Mouse (Mus musculus): Measurements from ENCODE around the gene Sst. TPM values are rescaled to one million over a fixed set of nuclear protein-coding genes. Genes with fewer than 3 reads are reported as not detected.

Gene Sst
- polyA plus RNA-seq, 1 experiment, result 669 TPM

DNA sequence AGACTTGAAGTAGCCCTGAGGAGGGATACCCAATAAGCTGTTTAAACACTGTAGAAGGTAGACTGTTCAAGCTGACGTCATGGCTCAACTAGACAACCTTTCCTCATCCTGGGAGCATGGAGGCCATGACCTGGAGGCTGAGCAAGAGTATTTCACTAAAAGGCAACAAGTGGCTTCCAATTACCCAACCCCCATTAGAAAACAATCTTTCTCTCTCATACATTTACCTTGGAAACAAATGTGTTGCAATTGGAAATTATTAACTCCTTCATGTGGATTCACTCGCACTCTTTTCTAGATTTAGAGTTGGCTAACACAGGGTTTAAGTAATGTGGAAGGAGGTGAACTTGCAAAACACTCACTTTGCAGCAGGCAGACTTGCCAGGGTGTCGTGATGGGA, 4.4 kb upstream of the Sst start:
- Histone ChIP-seq H3K4me3 (ENCODE audit: insufficient read depth, low read length) (no peak overlapping the region), H3K27ac (ENCODE audit: insufficient read depth, low read length) (no peak overlapping the region), H3K4me1 (ENCODE audit: control insufficient read depth, insufficient read depth, low read length) (no peaks in the 10 kb centered on the region; the same call in 1 of the 2 replicates)
- TF ChIP-seq CTCF (IDR thresholded peaks at IDR 0.05; ENCODE audit: extremely low read depth, insufficient read depth, low read length) (no peak), POLR2A (IDR thresholded peaks at IDR 0.05; ENCODE audit: extremely low read depth, insufficient read depth, low read length) (no peak)

- TF ChIP-seq POLR2A (IDR thresholded peaks at IDR 0.05; ENCODE audit: extremely low read depth, insufficient read depth, low read length) (no peak), CTCF (IDR thresholded peaks at IDR 0.05; ENCODE audit: extremely low read depth, insufficient read depth, low read length) (no peak)
- Histone ChIP-seq H3K4me3 (ENCODE audit: insufficient read depth, low read length) (peak overlapping the region; percentile 35; the same call in 1 of the 2 replicates), H3K27ac (ENCODE audit: insufficient read depth, low read length) (no peak overlapping the region), H3K4me1 (ENCODE audit: control insufficient read depth, insufficient read depth, low read length) (no peaks in the 10 kb centered on the region)
Measured at GRCm38 (mm10) chr16:23890151-23890550, 607 bp downstream of the Sst start.

GRCm38 (mm10) chr16:23887910-23888579, 2.7 kb downstream of the Sst start:
- no peaks in the 10 kb centered on the region for H3K4me1 ChIP-seq (ENCODE audit: control insufficient read depth, insufficient read depth, low read length)
- no peak overlapping the region for H3K4me3 ChIP-seq (ENCODE audit: insufficient read depth, low read length)

GRCm38 (mm10) chr16:23885098-23885497, 5.7 kb downstream of the Sst start:
- no peak overlapping the region for H3K27ac ChIP-seq (ENCODE audit: insufficient read depth, low read length)
- no peak for TF ChIP-seq CTCF (IDR thresholded peaks at IDR 0.05; ENCODE audit: extremely low read depth, insufficient read depth, low read length)
- no peak for TF ChIP-seq POLR2A (IDR thresholded peaks at IDR 0.05; ENCODE audit: extremely low read depth, insufficient read depth, low read length)
- H3K4me3 ChIP-seq (ENCODE audit: insufficient read depth, low read length), result no peak overlapping the region
- H3K4me1 ChIP-seq (ENCODE audit: control insufficient read depth, insufficient read depth, low read length), result no peaks in the 10 kb centered on the region

More at GRCm38 (mm10) chr16:23887910-23888579, 2.7 kb downstream of the Sst start:
- H3K27ac ChIP-seq (ENCODE audit: insufficient read depth, low read length), result no peak overlapping the region
- TF ChIP-seq POLR2A (IDR thresholded peaks at IDR 0.05; ENCODE audit: extremely low read depth, insufficient read depth, low read length), result no peak
- TF ChIP-seq CTCF (IDR thresholded peaks at IDR 0.05; ENCODE audit: extremely low read depth, insufficient read depth, low read length), result no peak

GRCm38 (mm10) chr16:23855242-23855641, 35.5 kb downstream of the Sst start:
- H3K4me1 ChIP-seq (ENCODE audit: control insufficient read depth, insufficient read depth, low read length), result no peaks in the 10 kb centered on the region
- H3K4me3 ChIP-seq (ENCODE audit: insufficient read depth, low read length), result no peak overlapping the region
- no peak overlapping the region for H3K27ac ChIP-seq (ENCODE audit: insufficient read depth, low read length)
- TF ChIP-seq POLR2A (IDR thresholded peaks at IDR 0.05; ENCODE audit: extremely low read depth, insufficient read depth, low read length), result no peak
- TF ChIP-seq CTCF (IDR thresholded peaks at IDR 0.05; ENCODE audit: extremely low read depth, insufficient read depth, low read length), result no peak

GRCm38 (mm10) chr16:23849720-23850119, 41.0 kb downstream of the Sst start:
- no peaks in the 10 kb centered on the region for H3K4me1 ChIP-seq (ENCODE audit: control insufficient read depth, insufficient read depth, low read length)
- H3K27ac ChIP-seq (ENCODE audit: insufficient read depth, low read length), result no peak overlapping the region
- TF ChIP-seq POLR2A (IDR thresholded peaks at IDR 0.05; ENCODE audit: extremely low read depth, insufficient read depth, low read length) (no peak), CTCF (IDR thresholded peaks at IDR 0.05; ENCODE audit: extremely low read depth, insufficient read depth, low read length) (no peak)
- H3K4me3 ChIP-seq (ENCODE audit: insufficient read depth, low read length), result no peak overlapping the region

GRCm38 (mm10) chr16:23849176-23849575, 41.6 kb downstream of the Sst start:
- TF ChIP-seq CTCF (IDR thresholded peaks at IDR 0.05; ENCODE audit: extremely low read depth, insufficient read depth, low read length) (no peak), POLR2A (IDR thresholded peaks at IDR 0.05; ENCODE audit: extremely low read depth, insufficient read depth, low read length) (no peak)
- no peaks in the 10 kb centered on the region for H3K4me1 ChIP-seq (ENCODE audit: control insufficient read depth, insufficient read depth, low read length)
- H3K27ac ChIP-seq (ENCODE audit: insufficient read depth, low read length), result no peak overlapping the region
- no peak overlapping the region for H3K4me3 ChIP-seq (ENCODE audit: insufficient read depth, low read length)

DNA sequence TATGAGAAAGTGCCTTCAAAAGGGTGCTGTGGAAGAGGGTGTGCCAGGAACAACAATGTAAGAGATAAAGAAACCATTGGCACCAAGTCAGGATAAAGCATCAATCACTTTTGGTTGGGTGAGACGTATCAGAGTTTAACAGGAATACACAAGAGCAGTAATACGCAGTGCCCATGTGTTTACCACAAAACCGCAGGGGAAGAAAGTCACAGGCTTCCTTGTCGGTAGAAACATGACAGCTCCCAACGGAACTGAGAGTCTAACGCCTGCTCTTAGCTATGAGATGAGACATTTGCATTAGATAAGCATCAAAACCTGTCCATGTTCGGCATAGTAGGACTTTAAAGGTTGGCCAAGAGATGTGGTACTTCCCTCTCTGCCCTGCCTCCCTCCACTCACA, 46.1 kb downstream of the Sst start:
- Histone ChIP-seq H3K27ac (ENCODE audit: insufficient read depth, low read length) (no peak overlapping the region), H3K4me3 (ENCODE audit: insufficient read depth, low read length) (no peak overlapping the region), H3K4me1 (ENCODE audit: control insufficient read depth, insufficient read depth, low read length) (no peaks in the 10 kb centered on the region)
- TF ChIP-seq POLR2A (IDR thresholded peaks at IDR 0.05; ENCODE audit: extremely low read depth, insufficient read depth, low read length) (no peak), CTCF (IDR thresholded peaks at IDR 0.05; ENCODE audit: extremely low read depth, insufficient read depth, low read length) (no peak)

GRCm38 (mm10) chr16:23842609-23843008, 48.1 kb downstream of the Sst start:
- Histone ChIP-seq H3K4me1 (ENCODE audit: control insufficient read depth, insufficient read depth, low read length) (no peaks in the 10 kb centered on the region), H3K4me3 (ENCODE audit: insufficient read depth, low read length) (no peak overlapping the region), H3K27ac (ENCODE audit: insufficient read depth, low read length) (no peak overlapping the region)
- TF ChIP-seq POLR2A (IDR thresholded peaks at IDR 0.05; ENCODE audit: extremely low read depth, insufficient read depth, low read length) (no peak), CTCF (IDR thresholded peaks at IDR 0.05; ENCODE audit: extremely low read depth, insufficient read depth, low read length) (no peak)

Other genes with a start within 250 kb of the Sst start
- gene Rtp2, start 41.4 kb upstream of the Sst start, polyA plus RNA-seq (2012; rRNA removed), result 0.04 TPM in 2 replicates
- gene Gm37419, start 97.5 kb upstream of the Sst start, polyA plus RNA-seq (2012; rRNA removed), result not detected in 2 replicates
- gene Bcl6, start 97.9 kb upstream of the Sst start, polyA plus RNA-seq (2012; rRNA removed), result 16.2 and 19.8 TPM in 2 replicates

Data from cortical plate, adult 2 months (tissue).